Mouse (Mus musculus): ENCODE measurements around the gene Ssu72.

DNA sequence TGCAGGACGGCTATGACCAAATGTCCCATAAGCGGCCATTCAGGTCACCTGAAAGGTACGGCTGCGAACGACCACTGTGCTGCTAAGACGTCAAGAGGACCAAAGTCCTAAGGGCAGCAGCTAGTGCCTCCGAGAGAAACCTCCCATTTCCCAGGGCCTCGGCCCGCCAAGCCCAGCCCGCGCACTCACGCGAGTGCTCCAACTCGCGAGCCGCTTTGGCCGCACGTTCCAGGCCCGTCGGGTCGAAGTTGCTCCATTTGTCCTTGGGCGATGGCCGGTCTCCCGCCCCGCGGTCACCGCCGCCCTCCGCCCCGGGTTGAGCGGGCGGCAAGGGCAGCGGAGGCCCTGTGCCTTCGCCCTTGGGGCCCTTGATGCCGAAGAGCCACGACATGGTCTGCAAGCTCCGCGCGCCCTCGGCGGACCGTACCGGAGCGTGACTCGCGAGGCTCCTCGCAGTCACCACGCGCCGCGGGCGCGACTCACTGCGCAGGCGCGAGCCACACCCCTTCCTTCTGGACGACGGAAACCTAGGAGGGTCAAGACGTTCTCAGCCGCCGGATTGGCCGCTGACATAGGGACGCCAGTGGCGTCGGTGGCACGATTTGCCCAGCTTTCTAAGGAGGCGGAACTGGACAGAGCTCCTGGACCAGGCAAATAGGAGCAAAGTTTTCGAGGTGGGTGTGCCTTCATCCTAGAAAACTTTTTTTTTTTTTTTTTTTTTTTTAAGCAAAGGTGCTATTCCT lies 56.2 kb downstream of the Ssu72 start, which contains the start of gene Atad3a:
- TF ChIP-seq POLR2A (IDR thresholded peaks at IDR 0.05; ENCODE audit: insufficient read depth, low read depth, low read length) = peak; percentile 83
- TF ChIP-seq CTCF (IDR thresholded peaks at IDR 0.05) = 0 out of 2 replicates have a peak, but pooled peaks have one; percentile 1
- TF ChIP-seq EP300 (IDR thresholded peaks at IDR 0.05; ENCODE audit: insufficient read depth, low read depth, low read length) = peak; percentile 77

Measured in heart, adult 2 months (tissue).